16 mouse cellular contexts compared by ENCODE assay signal in the genomic region with DNA sequence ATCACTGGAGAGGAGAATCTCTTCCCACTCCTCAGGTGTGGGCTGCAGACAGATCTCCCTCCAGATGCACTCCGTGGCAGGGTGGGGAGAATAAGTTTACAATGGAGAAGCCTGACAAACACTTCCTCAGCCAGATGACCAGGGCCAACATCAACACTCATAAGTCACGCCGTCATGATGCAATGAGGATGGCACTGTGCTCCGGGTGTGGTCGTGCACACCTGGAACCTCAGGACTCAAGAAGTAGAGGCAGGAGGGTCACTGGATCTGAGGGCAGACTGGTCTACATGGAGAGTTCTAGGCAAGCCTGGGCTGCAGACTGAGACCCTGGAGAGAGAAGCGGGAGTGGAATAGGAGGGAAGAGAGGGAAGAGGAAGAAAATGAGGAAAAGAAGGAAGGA.
"Had no signal": no experiment of that assay in that cellular context is flagged by ENCODE, and none has a peak within 500 bp of the region (broad histone marks: within the 10 kb centered on the region; RNA-seq: fewer than 3 reads in every experiment).

No protein-coding gene starts in this region.

- DNase-seq: retina, postnatal 1 day; right cerebral cortex, adult 18-20 months; right cerebral cortex, postnatal 14 days; right cerebral cortex, postnatal 25 days; right cerebral cortex, postnatal 4 days; spleen, adult 18-20 months; thymus, adult 18-20 months; thymus, adult 2 months; thymus, postnatal 14 days; thymus, postnatal 25 days; thymus, postnatal 36 days; thymus, postnatal 4 days had no signal

- H3K9ac ChIP-seq: neural tube, embryonic 13.5 days; neural tube, embryonic 15.5 days; stomach, embryonic 15.5 days had no signal

- H3K36me3 ChIP-seq: neural tube, embryonic 13.5 days; neural tube, embryonic 15.5 days; stomach, embryonic 15.5 days had no signal

- H3K27me3 ChIP-seq: stomach, embryonic 15.5 days had no signal

- H3K4me2 ChIP-seq: neural tube, embryonic 13.5 days; neural tube, embryonic 15.5 days; stomach, embryonic 15.5 days had no signal

- H3K4me1 ChIP-seq: neural tube, embryonic 13.5 days; neural tube, embryonic 15.5 days; stomach, embryonic 15.5 days had no signal

- H3K27ac ChIP-seq: neural tube, embryonic 13.5 days; neural tube, embryonic 15.5 days; stomach, embryonic 15.5 days; stomach, postnatal 0 days had no signal

- H3K9me3 ChIP-seq: neural tube, embryonic 13.5 days; neural tube, embryonic 15.5 days; stomach, embryonic 15.5 days had no signal

- H3K4me3 ChIP-seq: neural tube, embryonic 13.5 days; neural tube, embryonic 15.5 days; stomach, embryonic 15.5 days had no signal
